In genomic region chr5:130320485-130320884, GRCm38 (mm10) we compare ENCODE assay signal across 10 mouse cellular contexts. TPM values are rescaled to one million over a fixed set of nuclear protein-coding genes. Genes with fewer than 3 reads are reported as not detected.
DNase-seq lines count a peak whose midpoint lies in the region; ATAC-seq lines count a peak whose summit lies in the region.
"Had no signal": no experiment of that assay in that cellular context is flagged by ENCODE, and none has a peak within 500 bp of the region (broad histone marks: within the 10 kb centered on the region; RNA-seq: fewer than 3 reads in every experiment).

No protein-coding gene starts in this region.

- H3K27me3 ChIP-seq in heart, embryonic 12.5 days (replicated peaks): no peaks in the 10 kb centered on the region
- H3K27me3 ChIP-seq in heart, embryonic 11.5 days (ENCODE audit: control insufficient read depth, insufficient read depth, low read length): no peaks in the 10 kb centered on the region
- H3K27me3 ChIP-seq in kidney, embryonic 15.5 days: no peaks in the 10 kb centered on the region

- H3K4me1 ChIP-seq in heart, embryonic 12.5 days (replicated peaks): no peaks in the 10 kb centered on the region
- no peaks in the 10 kb centered on the region for H3K4me1 ChIP-seq in heart, embryonic 11.5 days (ENCODE audit: control insufficient read depth, insufficient read depth, low read length)
- H3K4me1 ChIP-seq in kidney, embryonic 15.5 days: 0 out of 2 replicates have a peak, but pooled peaks cover 6% of the 10 kb centered on the region

- no peak overlapping the region for H3K4me3 ChIP-seq in heart, embryonic 12.5 days
- H3K4me3 ChIP-seq in heart, embryonic 11.5 days (ENCODE audit: low read depth, low read length): no peak overlapping the region
- H3K4me3 ChIP-seq in kidney, embryonic 15.5 days (replicated peaks): no peak overlapping the region

- H3K36me3 ChIP-seq in heart, embryonic 12.5 days: peaks cover 30% of the 10 kb centered on the region
- peaks cover 9% of the 10 kb centered on the region for H3K36me3 ChIP-seq in heart, embryonic 11.5 days (ENCODE audit: control insufficient read depth, insufficient read depth, low read length)
- H3K36me3 ChIP-seq in kidney, embryonic 15.5 days: peaks cover 30% of the 10 kb centered on the region

- peaks cover 3% of the 10 kb centered on the region for H3K9me3 ChIP-seq in heart, embryonic 12.5 days (replicated peaks)
- peaks cover 5% of the 10 kb centered on the region; the same call in 1 of the 2 replicates for H3K9me3 ChIP-seq in heart, embryonic 11.5 days (replicated peaks; ENCODE audit: control insufficient read depth, low read length)
- peaks cover 7% of the 10 kb centered on the region; the same call in 1 of the 2 replicates for H3K9me3 ChIP-seq in kidney, embryonic 15.5 days (replicated peaks)

- H3K9ac ChIP-seq in heart, embryonic 12.5 days: no peak overlapping the region
- H3K9ac ChIP-seq in heart, embryonic 11.5 days (ENCODE audit: low read depth, low read length): no peak overlapping the region
- no peak overlapping the region for H3K9ac ChIP-seq in kidney, embryonic 15.5 days

- WGBS in heart, embryonic 12.5 days: 77% methylated on average over 3 of the region's 3 CpGs
- WGBS in heart, embryonic 11.5 days (ENCODE audit: insufficient replicate concordance): 79% methylated on average over 3 of the region's 3 CpGs
- WGBS in kidney, embryonic 15.5 days: 76% methylated on average over 3 of the region's 3 CpGs

- H3K27ac ChIP-seq in heart, embryonic 12.5 days (ENCODE audit: poor library complexity, severe bottlenecking): no peak overlapping the region
- H3K27ac ChIP-seq in heart, embryonic 11.5 days (ENCODE audit: low read depth, low read length): no peak overlapping the region
- peak overlapping the region; percentile 22; the same call in 1 of the 2 replicates for H3K27ac ChIP-seq in kidney, embryonic 15.5 days
- H3K27ac ChIP-seq: macrophage had no signal

- H3K4me2 ChIP-seq in heart, embryonic 12.5 days: no peak overlapping the region
- no peak overlapping the region for H3K4me2 ChIP-seq in heart, embryonic 11.5 days
- no peak overlapping the region for H3K4me2 ChIP-seq in kidney, embryonic 15.5 days

- peak; percentile 59; the same call in 1 of the 2 replicates for ATAC-seq in heart, embryonic 12.5 days (ENCODE audit: insufficient number of reproducible peaks, low FRiP score)
- ATAC-seq in heart, embryonic 11.5 days (replicated peaks; ENCODE audit: insufficient number of reproducible peaks, low FRiP score, low TSS enrichment): no peak
- 0 out of 2 replicates have a peak, but pooled peaks have one; percentile 22 for ATAC-seq in kidney, embryonic 15.5 days (replicated peaks; ENCODE audit: low FRiP score)

- peak; percentile 16 for DNase-seq in ES-CJ7 (ENCODE audit: low read depth, low spot score)
- DNase-seq in cerebellum, postnatal 14 days: peak; percentile 66 to 67
- peak; percentile 29 for DNase-seq in retina, postnatal 1 day
- DNase-seq in urinary bladder, postnatal 36 days (ENCODE audit: low spot score in 2 of 2): no peak
- DNase-seq in gastrocnemius, postnatal 10 days: no peak

RNA-seq across cellular contexts. Expression of gene Caln1, which starts 48.8 kb away (rescaled TPM):
- polyA plus RNA-seq in heart, embryonic 12.5 days (2016; fragmentation: Nextera tagmentation; extraction: Ambion mirVana): 0.03 TPM in 1 of 2 replicates, not detected in the other
- 0.11 and 0.21 TPM in 2 replicates for polyA plus RNA-seq in heart, embryonic 11.5 days (2014; fragmentation: Nextera tagmentation; extraction: Ambion mirVana)
- 0.78 and 1.1 TPM in 2 replicates for polyA plus RNA-seq in kidney, embryonic 15.5 days (2015; fragmentation: Nextera tagmentation; extraction: Ambion mirVana)
- under 1 TPM; 0.36 to 0.56 TPM for total RNA-seq in gastrocnemius, postnatal 10 days (2021)
- polyA plus RNA-seq: macrophage; stomach, embryonic 14.5 days had no signal

Comparison
In these comparisons a context has a peak if more than half of its experiments do, and no peak if none do; other contexts are left out.
1. DNase-seq: peak in ES-CJ7 (single experiment), cerebellum, postnatal 14 days (2 of 2) and retina, postnatal 1 day (single experiment); none in urinary bladder, postnatal 36 days (0 of 2) and gastrocnemius, postnatal 10 days (single experiment).